ENCODE assay signal across 10 mouse cellular contexts in the genomic region with DNA sequence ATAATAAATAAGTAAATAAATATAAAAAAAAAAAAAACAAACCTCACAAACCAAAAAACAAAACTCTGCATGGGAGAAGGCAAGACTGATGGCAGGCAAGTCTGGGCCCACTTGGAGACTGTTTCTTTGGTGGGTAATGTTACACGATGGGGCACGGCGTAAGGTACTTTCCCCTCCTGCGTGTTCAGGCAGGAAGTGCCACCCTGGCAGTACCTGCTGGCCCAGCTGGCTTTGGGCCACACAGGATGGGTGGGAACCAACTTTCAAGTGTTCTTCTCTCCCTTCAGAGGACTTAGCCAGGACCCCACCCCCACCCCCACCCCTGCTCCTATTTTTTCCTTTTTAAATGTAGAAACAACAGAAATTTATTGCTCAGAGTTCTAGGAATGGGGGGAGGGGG. TPM values are rescaled to one million over a fixed set of nuclear protein-coding genes. Genes with fewer than 3 reads are reported as not detected.
DNase-seq lines count a peak whose midpoint lies in the region.
"Had no signal": no experiment of that assay in that cellular context is flagged by ENCODE, and none has a peak within 500 bp of the region (broad histone marks: within the 10 kb centered on the region; RNA-seq: fewer than 3 reads in every experiment).

No protein-coding gene starts in this region.

- peak overlapping the region; percentile 69 for H3K27ac ChIP-seq in brown adipose tissue, adult 24 weeks (replicated peaks; ENCODE audit: low read depth, low read length)
- H3K27ac ChIP-seq: midbrain, embryonic 10.5 days had no signal

- DNase-seq in kidney, postnatal 25 days: peak; percentile 35 to 68
- no peak for DNase-seq in kidney, adult 8-10 months
- DNase-seq in lung, postnatal 14 days: peak; percentile 75
- DNase-seq in thymus, postnatal 0 days (ENCODE audit: low spot score): peak; percentile 50
- DNase-seq in left cerebral cortex, postnatal 25 days (ENCODE audit: low spot score in 2 of 2): no peak
- no peak for DNase-seq in liver
- DNase-seq: adrenal gland, postnatal 25 days; cerebellum, postnatal 10 days had no signal

- no peak overlapping the region for H3K4me3 ChIP-seq in brown adipose tissue, adult 24 weeks (ENCODE audit: insufficient read depth, low read depth, low read length)
- H3K4me3 ChIP-seq: midbrain, embryonic 10.5 days had no signal

- intact Hi-C loops in left cerebral cortex, postnatal 25 days (cut with DNase I): no loop called here

- peaks cover 43% of the 10 kb centered on the region for H3K4me1 ChIP-seq in brown adipose tissue, adult 24 weeks (ENCODE audit: control insufficient read depth, insufficient read depth, insufficient read length, low read length)

RNA-seq across cellular contexts. Expression of a gene that starts 52.1 kb away (rescaled TPM):
- 32.8 and 33.5 TPM in 2 replicates for polyA plus RNA-seq in brown adipose tissue, adult 24 weeks (2012; ENCODE audit: insufficient read depth, insufficient read length, missing spikeins)
- 7.0 and 7.2 TPM in 2 replicates for polyA plus RNA-seq in thymus, postnatal 0 days (2015; fragmentation: Nextera tagmentation; extraction: Ambion mirVana)
- 100 to 1,000 TPM; 116 to 117 TPM for total RNA-seq in left cerebral cortex, postnatal 25 days (2021)

Comparison
In these comparisons a context has a peak if more than half of its experiments do, and no peak if none do; other contexts are left out.
1. DNase-seq: peak in kidney, postnatal 25 days (2 of 2), lung, postnatal 14 days (single experiment) and thymus, postnatal 0 days (single experiment); none in kidney, adult 8-10 months (0 of 2), left cerebral cortex, postnatal 25 days (0 of 2) and liver (single experiment).